Mouse (Mus musculus) left cerebral cortex, adult 9 months (tissue): ENCODE results near the gene Uqcr11.

Experiments used
- DNase-seq, 2 experiments: peaks; one replicate each; pipeline ENCODE4 v3.0.0; 2022; ENCODE audit warnings: low spot score in 2 of 2

Gene Uqcr11

GRCm38 (mm10) chr10:80399191-80399972 is 7.2 kb downstream of the Uqcr11 start, which contains the start of gene Mbd3:
Mbd3 (minus strand) TSS chr10:80399550.
- peak; percentile 99 to 100 for DNase-seq

GRCm38 (mm10) chr10:80398719-80399190 is 7.9 kb downstream of the Uqcr11 start:
- DNase-seq = peak; percentile 94 to 97

- DNase-seq = no peak
Observed at GRCm38 (mm10) chr10:80398174-80398535, 8.5 kb downstream of the Uqcr11 start.

GRCm38 (mm10) chr10:80397524-80398173 is 9.0 kb downstream of the Uqcr11 start:
- DNase-seq = no peak

GRCm38 (mm10) chr10:80396822-80397523 is 9.7 kb downstream of the Uqcr11 start:
- DNase-seq = no peak

- no peak for DNase-seq
Observed at GRCm38 (mm10) chr10:80395025-80395627, 11.5 kb downstream of the Uqcr11 start.

- DNase-seq = no peak
Observed at GRCm38 (mm10) chr10:80392687-80393086, 13.9 kb downstream of the Uqcr11 start.

DNA sequence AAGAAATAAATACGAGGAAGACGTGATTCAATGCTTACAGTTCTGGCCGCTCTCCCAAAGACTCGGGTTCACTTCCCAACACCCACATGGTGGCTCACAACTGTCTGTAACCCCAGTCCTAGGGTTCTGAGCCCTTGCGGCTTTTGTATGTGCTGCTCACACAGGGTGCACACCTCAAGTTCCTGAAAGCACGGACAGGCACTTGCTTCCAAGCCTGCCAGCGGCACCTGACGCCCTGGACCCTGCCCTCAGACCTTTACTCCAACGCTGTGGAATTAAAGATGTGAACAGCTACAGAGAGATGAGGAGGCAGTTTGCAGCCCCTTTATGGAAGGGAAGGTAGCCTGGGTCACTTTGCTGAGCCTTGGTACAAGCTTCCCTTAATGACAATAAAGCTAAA is 15.9 kb downstream of the Uqcr11 start:
- DNase-seq = no peak

DNA sequence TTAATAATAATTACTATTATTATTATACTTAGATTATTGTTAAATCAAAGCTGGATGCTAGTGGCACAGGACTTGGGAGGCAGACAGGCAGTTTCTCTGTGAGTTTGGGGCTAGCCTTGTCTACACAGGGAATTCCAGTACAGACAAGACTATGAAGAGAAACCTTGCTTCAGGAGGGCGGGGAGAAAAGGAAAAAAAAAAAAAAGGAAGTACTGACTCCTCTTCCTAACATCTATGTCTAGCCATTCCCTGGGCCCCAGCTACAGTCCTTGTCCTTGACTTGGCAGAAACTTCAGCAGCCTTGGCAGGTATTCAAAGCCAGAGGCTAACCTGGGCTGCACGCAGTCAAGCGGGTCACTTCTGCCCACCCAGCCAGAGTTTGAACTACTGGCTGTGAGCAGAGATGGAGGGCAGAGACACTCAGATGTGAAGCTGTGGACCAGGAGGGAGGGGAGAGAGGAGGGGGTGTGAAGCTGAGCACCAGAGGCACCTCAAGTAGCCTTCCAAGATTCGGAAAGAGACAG is 17.4 kb downstream of the Uqcr11 start:
- no peak for DNase-seq

GRCm38 (mm10) chr10:80388731-80389130 is 17.9 kb downstream of the Uqcr11 start:
- DNase-seq = no peak

- peak in 1 of 2 experiments; percentile 68 for DNase-seq
Observed at GRCm38 (mm10) chr10:80387522-80387959, 19.1 kb downstream of the Uqcr11 start, which contains the start of gene Mex3d. Mex3d (minus strand) TSS chr10:80387659.

GRCm38 (mm10) chr10:80386735-80387471 is 19.7 kb downstream of the Uqcr11 start:
- DNase-seq = no peak

- no peak for DNase-seq
Observed at GRCm38 (mm10) chr10:80385811-80386734, 20.6 kb downstream of the Uqcr11 start.

DNA sequence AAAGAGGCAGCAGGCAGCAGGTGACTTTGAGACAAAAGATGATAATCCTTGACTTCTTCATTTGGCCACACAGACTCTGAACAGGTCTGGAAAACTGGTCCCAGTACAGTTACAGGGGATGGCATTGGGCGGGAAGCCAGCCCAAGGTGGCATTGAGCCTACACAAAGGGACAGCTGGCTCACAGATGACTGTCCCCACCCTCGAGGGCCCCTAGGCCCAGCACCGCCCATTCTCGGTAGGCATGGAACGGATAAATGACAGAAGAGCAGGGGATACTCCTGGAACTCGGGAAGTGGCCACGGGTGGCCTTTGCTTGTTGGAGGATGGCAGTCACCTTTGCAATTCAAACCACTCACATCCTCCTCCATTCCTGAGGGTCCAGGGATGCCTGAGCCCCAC is 21.3 kb downstream of the Uqcr11 start:
- no peak for DNase-seq

GRCm38 (mm10) chr10:80384709-80385108 is 21.9 kb downstream of the Uqcr11 start:
- no peak for DNase-seq

GRCm38 (mm10) chr10:80384115-80384639 is 22.5 kb downstream of the Uqcr11 start:
- no peak for DNase-seq

DNA sequence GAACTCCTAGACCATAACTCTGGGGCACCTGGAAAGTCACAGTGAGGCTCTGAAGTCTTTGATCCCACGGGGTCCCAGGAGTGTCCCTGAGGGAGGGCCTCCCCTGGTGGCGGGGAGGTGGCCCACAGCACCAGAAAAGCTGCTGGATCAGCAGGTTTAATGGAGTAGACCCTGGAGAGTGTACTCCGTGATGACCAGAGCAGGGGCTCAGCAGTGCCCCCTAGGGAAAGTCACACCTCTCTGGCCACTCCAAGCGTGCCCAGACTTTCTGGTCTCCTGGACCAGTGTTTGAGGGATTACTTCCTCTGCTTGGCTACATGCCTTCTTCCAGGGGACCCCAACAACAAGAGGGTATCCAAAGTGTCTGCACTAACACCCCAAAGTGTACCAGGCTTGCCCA is 23.2 kb downstream of the Uqcr11 start:
- DNase-seq = no peak

GRCm38 (mm10) chr10:80382641-80383365 is 23.8 kb downstream of the Uqcr11 start:
- no peak for DNase-seq

GRCm38 (mm10) chr10:80377716-80378115 is 28.9 kb downstream of the Uqcr11 start:
- DNase-seq = no peak
